Mouse (Mus musculus) naive thymus-derived CD4-positive, alpha-beta T cell, adult 2 months (primary cell): Measurements from ENCODE around the gene Cdc27.
"Not testable (repeated sequence)": the region's sequence is repeated elsewhere in the genome, so short reads cannot be mapped to it uniquely, and the experiment has no call there.

Experiments
- DNase-seq: peaks from one replicate; pipeline ENCODE4 v3.0.0-alpha.2; 2011; ENCODE audit warnings: low read depth

Gene Cdc27

DNA sequence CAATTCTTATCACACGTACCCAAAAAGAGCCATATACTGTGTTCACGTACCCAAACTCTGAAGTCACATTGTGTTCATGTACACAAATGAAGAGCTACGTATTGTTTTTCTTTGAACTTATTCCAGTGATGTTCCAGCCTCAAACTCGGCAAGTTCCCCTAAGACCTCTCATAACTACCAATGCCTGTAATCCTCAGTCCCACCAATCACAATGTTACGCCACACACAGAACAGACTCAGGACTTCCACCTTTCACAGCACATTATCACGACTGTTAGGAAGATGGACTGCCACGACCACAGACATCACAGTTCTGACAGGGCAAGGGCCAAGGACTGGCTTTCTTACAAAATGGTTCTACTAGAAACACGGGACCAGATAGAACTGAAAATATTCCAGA, 20.1 kb upstream of the Cdc27 start:
- DNase-seq, result not testable (repeated sequence)

DNA sequence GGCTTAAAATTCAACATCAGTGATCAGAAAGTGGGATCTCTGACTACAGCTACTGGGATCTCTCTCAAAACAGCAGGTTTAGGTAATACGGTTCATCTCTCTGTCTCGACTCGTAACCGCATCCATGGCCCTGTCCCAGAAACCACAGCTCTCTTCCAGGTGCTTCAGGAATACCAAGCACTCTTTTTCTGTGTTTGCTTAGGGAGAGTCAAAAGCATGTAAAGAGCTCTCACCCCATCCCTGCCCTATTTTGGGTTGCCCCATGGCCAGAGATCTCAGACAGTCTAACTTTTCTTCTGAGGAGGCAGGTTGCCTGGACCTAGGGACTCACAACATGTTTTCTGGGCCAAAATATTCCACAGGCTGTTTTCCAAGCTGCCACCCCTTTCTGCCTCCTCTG, 17.9 kb upstream of the Cdc27 start:
- DNase-seq, result no peak

DNA sequence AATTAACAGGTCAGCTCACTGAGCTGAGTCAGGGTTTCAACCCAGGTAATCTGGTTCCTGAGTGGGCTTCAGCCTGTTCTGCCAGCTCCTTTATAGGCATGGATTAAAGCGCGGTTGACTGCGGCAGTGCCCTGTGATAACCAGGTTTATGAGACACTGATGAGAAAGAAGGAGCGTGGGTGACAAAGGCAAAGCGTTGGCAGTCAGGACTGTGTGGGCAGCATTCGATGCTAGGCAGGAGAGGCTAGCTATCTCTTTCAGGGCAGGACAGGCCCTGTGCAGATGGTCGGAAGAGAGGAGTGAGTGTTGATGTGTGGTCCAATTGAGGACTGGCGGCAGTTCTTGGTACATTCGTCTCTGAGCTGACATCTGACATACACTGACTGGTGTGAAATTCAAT, 17.3 kb upstream of the Cdc27 start:
- DNase-seq, result no peak

DNA sequence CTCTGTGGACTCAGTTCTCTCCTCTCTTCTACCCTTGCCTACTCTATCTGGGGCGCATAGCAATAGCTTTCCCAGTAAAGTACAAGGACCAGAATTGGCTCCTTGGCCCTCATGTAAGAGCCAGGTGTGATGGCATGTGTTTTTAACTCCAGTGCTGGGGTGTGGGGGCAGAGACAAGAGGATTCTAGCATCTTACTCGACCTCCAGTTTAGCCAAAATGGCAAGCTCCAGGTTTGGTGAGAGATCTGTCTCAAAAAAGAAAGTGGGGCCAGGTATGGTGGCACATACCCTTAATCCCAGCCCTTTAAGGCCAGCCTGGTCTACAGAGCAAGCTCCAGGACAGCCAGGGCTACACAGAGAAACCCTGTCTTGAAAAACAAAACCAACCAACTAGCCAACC, 16.4 kb upstream of the Cdc27 start:
- no peak for DNase-seq

DNA sequence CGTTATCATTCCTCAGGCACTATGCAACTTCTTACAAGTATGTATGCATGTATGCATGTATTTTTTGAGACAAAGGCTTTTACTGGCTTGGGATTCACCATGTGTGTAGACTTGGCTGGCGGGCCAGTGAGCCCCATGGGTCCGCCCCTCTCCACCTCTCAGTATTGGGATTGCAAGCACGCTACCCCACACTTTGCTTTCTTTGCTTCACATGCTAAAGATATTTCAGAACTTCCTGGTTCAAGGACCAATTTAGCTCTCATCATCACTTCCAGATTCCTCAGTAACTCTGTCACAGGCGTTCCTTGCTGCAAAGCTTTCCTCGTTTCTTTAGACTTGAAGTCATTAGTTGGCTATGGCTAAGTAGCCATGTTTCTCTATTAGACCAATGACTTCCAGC, 15.7 kb upstream of the Cdc27 start:
- no peak for DNase-seq

DNA sequence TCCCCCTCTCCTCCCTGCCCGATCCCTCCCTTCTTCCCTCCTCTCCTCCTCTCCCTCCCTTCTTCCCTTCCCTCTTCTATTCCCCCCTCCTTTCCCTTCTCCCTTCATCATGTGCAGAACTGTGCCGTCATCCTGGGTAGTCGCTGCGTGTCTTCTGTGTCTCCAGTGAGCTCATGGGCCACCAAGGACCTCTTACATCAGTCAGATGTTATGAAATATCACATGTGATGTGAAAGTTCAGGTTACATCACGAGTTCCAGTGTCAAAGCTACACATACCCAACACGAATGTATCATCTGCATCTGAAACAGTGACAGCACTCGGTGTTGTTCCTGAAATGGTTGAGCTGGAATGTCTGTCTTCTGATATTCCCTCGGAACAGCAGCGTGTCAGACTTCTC, 14.8 kb upstream of the Cdc27 start:
- no peak for DNase-seq

DNA sequence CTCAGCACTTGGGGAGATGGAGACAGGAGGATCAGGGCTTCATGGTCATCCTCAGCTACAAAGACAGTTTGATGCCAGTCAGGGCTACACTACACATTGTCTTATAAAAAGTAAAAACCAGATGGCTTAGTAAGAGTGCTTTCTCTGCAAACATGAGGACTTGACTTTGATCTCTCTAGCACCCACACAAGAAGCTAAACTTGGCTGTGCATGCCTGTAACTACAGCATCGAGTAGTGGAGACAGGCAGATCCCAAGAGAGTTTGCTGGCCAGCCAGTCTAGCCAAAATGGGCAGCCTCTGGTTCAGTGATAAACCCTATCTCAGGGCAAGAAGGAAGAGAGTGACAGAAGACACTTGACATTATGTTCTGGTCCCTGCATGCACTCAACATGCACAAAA, 13.1 kb upstream of the Cdc27 start:
- DNase-seq, result no peak

DNA sequence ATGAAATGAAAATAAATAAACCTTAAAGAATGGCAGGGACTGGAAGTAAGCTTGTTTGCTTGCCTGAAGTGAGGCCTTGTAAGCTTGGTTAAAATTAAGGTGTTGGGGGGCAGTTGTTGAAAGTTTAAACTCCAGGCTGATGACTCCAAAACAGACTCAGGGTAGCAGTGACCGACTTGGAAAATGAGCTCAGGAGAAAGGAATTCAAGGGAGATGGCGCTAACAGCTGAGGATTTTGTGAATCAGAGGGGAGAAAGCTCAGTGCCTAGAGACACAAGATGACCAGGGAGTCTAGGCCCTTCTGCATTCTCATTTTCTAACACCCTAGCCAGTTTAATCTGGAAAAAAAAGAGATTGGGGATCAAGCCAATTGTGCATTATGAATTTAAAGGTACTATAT, 10.6 kb upstream of the Cdc27 start:
- DNase-seq, result no peak

DNA sequence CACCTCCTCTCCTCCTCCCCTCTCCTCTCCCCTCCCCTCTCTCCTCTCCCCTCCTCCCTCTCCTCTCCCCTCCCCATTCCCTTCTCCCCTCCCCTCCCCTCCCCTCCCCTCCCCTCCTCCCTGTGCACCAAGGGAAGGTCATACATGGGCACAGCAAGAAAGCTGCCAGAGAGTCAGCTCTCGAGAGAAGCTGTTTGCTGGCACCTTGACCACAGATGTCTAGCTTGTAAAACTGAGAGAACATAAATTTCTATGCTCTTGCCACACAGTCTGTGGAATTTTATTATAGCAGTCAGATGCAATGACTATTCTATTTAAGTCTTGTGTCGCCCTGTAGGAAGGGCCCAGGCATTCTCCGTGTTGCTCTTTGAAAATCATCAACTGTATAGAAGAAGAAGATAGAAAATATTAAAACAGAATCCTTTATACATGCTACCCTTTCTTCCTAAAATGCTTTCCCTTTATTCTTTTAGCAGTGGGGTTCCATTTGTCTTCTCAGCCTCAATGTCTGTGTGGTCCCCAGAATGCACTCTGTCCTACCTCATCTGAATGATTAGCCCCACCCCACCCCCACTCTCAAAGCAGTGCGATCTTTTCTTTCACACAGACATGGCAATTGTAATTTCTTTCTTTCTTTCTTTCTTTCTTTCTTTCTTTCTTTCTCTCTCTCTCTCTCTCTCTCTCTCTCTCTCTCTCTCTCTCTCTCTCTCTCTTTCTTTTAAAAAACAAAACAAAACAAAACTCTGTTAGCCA, 8.4 kb upstream of the Cdc27 start:
- DNase-seq, result no peak

DNA sequence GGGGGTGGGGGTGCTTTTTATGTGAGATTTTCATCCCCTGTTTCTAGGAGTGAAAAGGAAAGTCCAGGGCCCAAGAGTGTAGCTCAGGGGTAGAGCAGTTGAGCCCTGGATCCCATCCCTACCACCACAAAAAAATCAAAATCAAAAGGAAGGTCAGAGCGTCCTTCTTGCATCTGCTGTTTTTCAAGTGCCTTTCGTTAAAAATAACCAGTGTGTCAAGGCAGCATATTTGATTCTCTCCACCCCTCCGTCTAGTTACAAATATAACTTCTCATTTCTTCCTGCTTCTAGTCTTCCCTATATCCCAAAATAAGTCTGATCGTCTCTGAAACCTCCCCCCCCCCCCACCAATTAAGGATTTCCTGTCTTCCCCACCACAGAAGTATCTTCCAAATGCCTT, 7.6 kb upstream of the Cdc27 start:
- DNase-seq, result no peak

DNA sequence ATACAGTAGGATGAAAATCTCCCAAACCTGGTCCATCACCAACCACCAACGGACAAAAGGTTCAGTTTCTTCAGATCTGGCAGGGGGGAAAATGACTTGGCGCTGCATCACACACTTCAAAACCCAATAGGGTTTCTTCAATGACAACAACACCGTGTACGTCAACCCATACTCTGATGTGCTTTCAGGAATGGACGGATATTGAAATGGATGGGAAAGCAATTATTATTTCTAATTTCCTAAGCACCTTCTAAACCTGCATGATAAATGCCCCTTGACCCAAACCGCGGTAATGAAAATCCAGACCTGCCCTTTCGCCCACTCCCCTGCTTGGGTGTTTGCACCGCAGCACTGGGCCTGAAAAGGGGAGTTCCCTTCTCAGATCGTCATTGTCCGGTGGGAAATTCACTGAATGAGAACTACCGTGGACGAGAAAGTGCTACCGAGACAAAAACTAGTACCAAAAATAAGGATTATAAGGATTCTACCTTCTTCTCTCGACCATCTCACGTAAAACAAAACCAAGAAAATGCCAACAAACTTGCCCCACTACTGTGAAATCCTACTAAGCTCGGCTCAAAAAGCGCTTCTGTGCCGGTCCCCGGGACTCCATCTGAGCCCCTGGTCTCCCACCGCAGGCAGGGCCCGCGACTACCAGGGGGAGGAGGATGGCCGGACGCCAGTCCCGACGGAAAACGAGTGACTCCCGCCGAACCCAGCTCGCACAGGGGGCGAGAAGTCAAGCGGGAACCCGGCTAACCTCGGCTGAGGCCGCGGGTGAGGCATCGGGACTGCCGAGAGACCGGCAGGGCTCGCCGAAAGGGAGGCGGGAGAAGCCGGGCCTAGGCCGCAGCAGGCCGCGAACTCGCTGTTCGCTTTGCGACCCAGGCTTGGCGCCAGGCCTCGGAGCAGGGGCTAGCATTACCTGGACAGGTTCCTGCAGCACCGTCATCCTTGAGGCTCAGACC, 698 bp downstream of the Cdc27 start:
- peak; percentile 76 for DNase-seq

DNA sequence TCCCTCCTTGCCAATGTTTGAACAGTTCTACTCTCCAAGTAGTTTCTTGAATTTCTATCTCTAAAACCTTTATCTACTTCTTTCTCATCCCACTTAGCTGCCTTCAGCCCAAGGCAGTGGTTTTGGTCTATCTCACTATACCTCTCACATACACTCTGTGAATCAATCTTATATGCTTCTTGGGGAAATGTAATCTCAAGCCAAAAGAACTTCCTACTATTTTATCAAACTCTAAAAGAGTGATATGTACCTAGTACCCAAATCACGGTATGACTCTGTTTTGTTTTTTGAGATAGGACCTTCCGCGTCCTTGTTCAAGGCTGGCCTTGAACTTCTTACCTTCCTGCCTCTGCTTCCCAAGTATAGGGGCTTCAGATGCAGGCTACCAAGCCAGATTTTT, 2.9 kb downstream of the Cdc27 start:
- no peak for DNase-seq

DNA sequence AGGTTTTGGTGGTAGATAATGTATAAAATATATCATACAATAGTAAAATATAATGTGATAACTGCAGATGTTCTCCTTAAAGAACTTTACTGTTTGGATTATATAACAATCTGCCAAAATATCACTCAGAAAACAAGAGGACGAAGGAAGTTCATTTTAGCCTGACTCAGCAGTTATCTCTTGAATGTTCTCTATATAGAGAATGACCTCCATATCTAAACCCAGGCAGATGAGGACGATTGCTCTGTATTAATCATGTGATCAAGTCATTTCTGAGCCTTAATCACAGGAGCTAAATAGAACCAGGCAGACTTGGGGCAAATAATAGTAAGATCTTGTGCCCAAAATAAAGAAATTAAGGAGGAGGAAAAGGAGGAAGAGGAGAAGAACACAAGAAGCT, 5.9 kb downstream of the Cdc27 start:
- no peak for DNase-seq

DNA sequence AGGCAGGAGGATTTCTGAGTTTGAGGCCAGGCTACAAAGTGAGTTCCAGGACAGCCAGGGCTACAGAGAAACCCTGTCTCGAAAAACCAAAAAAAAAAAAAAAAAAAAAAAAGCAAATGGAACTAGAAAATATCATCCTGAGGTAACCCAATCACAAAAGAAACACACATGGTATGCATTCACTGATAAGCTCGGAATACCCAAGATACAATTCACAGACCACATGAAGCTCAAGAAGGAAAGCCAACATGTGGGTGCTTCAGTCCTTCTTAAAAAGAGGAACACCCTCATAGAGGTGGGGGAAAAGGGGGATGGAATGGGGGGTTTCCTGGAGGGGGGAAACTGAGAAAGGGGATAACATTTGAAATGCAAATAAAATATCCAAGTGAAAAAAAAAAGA, 7.1 kb downstream of the Cdc27 start:
- not testable (repeated sequence) for DNase-seq

DNA sequence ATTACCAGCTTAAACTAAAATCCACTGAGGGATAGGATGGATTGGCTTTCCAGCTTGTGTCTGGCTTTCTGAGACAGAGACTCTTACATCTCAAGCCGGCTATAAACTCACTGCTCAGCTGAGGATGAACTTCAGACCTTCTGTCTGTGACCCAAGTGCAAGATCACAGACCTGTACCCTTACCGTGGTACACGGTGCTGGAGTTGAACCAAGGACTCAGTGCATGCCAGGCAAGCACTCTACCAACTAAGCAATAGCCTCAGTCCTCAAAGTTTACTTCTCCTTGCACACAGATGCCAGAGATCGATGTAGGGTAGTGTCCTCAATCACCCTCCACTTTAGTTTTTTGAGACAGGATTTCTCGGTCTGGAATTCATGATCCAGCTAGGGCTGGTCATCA, 10.6 kb downstream of the Cdc27 start:
- no peak for DNase-seq

DNA sequence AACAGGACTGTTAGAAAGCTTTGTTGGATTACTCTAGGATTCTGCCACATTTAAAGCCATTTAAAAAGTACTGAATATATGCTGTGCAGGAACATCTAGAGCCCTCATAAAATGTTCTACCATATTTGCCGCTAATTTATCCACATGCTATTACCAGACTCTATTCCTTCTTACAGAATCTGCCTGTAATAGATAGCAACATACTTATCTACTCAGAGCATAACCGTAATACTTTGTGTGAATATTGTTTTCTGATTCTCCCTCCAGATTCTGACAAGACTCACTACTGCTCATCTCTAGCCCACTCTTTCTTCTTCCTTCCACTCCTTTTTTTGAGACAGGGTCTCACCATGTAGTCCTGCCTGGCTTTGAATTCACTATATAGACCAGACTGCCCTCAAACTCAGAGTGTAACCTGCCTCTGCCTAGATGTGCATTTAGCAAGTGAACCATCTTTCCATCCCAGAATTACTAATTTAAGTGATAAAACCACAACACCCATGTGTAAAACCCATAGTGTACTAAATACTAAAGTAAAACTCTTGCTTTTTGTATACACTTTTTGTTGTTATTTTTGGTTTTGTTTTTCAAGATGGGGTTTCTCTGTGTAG, 12.4 kb downstream of the Cdc27 start:
- no peak for DNase-seq

DNA sequence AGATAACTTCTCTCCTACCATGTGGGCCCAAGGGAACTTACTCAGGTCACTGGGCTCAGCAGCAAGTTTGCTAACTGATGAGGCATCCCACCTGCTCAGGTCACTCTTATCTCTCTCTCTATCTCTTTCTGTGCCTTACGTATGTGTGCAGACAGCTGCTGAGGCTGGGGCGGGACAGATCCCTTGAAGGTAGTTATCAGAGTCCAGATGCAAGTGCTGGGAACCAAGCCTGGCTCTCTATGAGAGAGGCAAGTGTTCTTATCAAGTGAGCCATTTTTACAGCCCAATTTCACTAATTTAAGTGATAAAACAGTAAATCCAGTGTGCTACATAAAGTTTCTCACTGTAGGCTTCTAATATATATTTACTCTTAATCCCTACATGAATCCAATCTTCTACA, 13.6 kb downstream of the Cdc27 start:
- DNase-seq, result no peak

DNA sequence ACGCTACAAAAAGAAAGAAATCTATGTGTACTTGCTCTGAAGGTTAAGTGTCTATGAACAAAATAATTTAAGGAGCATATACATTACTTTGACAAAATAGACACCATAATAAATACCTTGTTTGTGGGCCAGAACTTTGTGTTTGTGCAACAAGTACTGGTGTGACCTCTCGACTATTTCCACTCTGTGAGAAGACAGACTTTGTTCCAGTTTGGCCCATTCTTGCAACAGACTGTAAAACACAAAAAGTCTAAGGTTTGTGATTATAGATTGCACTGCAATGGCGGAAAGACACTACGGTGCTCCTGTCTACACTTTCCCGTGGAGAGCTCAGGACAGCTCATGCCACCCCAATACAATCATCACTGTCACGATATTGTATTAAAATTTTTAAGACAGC, 24.5 kb downstream of the Cdc27 start:
- DNase-seq, result no peak

DNA sequence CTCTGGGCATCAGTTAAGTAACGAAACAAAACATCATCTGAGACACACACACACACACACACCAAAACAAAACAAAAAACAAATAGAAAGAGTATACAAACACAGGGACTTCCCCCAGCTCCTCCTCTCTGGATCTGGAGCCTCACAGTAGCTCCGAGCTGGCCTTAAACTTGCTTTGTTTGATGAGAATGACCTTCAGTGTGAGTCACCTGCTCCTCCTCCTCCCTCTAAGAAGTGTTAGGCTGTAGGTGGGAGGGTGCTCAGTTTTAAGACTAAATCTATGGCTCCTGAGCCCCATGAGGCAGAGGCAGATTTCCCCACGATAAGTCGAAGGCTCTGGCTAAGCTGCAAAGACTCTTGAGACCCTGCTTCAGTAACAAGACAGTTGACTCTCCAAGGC, 38.0 kb downstream of the Cdc27 start:
- no peak for DNase-seq

DNA sequence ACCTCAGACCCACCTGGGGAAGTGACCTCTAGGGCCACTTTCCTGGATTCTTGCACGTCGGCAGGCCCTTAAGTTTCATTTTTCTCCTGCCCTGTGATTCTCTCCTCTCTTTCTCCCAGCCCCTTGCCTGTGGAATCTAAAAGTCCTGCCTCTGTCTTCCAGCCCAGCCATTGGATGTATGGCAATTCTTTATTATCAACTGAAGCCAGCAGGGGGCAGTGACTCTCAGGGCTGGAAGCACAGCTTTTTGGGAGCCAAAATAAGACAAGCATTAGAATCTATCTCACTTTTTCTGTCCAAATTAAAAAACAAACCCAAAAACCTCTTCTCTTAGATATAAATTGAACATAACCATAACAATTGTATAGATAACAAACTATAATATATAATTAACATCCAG, 39.8 kb downstream of the Cdc27 start:
- DNase-seq, result peak; percentile 61

DNA sequence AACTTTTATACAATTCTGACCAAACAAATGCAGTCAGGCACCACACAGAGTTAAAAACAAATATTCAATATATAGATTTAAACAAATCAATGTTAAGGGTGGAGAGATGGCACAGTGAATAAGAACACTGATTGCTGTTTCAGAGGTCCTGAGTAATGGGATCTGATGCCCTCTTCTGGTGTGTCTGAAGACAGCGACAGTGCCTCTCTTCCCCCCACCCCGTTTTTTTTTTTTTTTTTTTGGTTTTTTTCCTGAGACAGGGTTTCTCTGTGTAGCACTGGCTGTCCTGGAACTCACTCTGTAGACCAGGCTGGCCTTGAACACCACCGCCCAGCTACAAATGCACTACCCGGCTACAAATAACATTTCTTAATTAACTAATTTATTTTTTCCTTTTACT, 42.0 kb downstream of the Cdc27 start:
- no peak for DNase-seq

DNA sequence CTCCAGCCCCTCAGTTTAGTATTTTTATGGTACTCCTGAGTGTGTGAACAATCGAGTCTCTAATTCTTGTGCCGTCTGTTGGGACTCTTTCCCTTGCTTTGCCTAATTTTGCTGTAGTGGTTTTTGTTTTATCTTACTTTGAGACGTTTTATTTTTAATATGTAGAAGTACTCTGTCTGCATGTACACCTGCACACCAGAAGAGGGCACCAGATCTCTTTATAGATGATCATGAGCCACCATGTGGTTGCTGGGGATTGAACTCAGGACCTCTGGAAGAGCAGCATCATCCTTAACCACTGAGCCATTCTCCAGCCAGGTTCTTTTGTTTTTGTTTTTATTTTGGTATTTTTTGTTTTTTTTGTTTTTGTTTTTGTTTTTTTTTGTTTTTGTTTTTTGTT, 62.1 kb downstream of the Cdc27 start:
- no peak for DNase-seq

DNA sequence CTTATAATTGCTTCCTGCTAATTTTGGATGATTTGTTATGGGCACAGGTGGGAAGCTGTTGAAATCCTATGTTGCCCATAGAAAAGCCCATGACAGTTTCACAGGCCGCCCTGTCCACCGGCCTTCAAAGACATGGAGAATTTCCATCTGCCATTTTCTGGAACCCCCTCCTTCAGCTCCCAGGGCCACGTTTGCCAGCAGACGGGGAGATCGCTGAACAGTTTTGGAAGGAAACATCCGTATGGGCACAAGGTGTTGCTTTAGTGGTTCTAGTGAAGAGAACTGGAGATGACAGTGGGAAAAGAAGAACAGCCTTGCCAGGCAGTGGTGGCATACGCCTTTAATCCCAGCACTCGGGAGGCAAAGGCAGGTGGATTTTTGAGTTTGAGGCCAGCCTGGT, 68.4 kb downstream of the Cdc27 start:
- no peak for DNase-seq
